Mouse (Mus musculus): ENCODE measurements around the gene Prune1.
A peak's percentile ranks its signal among the peaks of the same experiment; 100 is the strongest.

The Prune1 gene

GRCm38 (mm10) chr3:95276428-95276934 lies 5.4 kb downstream of the Prune1 start:
- DNase-seq = no peak

DNA sequence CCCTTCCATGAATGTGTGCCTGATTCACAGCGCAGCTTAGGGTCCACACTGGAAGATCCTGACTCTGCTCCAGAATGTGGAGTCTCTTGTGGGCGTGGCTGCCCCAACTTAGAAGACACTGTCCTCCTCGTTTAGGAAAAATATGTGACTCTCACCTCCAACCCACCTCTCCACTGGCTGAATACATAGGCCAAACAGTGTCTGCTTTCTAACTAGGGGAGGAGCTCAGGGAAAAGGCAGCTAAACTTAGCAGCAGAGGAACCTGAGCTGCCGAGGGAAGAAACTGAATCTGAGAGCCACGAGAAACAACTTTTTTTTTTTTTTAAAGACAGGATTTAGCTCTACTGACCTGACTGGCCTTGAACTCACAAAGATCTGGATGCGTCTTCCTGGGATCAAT lies 6.7 kb downstream of the Prune1 start:
- no peak for DNase-seq

- no peak for DNase-seq
Observed at GRCm38 (mm10) chr3:95274453-95274852, 7.4 kb downstream of the Prune1 start.

- DNase-seq = peak; percentile 90 to 92
Observed at GRCm38 (mm10) chr3:95273471-95273870, 8.4 kb downstream of the Prune1 start.

DNA sequence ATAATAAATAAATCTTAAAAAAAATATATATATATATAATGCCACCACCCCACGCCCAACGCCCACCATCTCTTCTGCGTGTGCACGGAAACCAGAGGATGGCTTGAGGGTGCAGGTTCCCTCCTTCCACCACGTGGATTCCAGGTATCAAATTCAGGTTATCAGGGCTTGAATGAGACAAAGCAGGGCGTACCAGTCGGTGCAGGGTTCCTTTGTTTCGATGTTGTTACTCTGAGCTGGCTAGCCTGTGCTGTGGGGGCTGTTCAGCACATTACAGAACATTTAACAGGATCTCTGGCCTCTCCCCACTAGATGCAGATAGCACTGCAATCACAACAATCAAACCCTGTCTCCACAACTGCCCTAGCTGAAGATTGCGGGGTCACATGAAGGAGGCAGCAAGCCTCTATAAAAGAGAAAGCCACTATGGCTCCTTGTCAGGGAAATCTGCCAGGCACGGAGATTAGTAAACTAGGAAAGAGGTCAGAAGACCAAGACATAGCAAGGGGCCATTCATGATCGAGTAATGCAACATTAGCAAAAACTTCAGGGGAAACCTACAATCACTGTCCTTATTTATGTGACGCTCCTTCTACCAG lies 11.0 kb downstream of the Prune1 start:
- no peak for DNase-seq

DNA sequence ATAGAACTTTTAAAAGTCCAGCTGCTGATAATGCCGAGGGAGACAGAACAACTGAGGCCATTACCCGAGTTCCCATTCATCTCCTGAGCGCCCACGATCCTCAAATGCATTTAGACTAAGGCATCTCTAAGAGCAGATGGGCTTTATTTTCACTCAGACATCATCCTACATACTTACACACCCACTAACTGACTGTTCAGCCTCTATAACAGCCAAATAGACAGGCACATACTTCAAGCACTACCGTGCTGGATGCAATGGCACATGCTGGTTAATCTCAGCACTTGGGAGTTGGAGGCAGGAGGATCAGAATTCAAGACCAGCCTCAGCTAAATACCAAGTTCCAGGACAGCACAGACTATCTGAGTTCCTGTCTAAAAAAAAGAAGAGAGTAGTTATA lies 12.1 kb downstream of the Prune1 start:
- DNase-seq = no peak

- no peak for DNase-seq
Observed at GRCm38 (mm10) chr3:95267855-95268254, 14.0 kb downstream of the Prune1 start.

DNA sequence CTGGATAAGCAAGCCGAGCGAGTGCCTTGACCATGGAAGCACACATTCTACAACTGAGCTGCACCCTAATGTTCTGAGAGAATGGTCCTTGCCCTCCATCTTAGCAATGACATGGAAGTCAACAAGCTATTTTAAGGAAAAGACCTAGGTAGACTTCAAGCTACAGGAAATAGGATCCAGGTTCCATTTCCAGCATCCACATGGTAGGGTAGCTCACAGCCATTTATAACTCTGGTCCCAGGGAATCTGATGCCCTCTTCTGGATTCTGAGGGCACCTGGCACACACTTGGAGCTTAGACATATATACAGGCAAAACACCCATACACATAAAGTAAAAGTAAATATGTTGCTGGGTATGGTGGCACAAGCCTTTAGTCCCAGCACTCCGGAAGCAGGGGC lies 15.8 kb downstream of the Prune1 start:
- DNase-seq = no peak

DNA sequence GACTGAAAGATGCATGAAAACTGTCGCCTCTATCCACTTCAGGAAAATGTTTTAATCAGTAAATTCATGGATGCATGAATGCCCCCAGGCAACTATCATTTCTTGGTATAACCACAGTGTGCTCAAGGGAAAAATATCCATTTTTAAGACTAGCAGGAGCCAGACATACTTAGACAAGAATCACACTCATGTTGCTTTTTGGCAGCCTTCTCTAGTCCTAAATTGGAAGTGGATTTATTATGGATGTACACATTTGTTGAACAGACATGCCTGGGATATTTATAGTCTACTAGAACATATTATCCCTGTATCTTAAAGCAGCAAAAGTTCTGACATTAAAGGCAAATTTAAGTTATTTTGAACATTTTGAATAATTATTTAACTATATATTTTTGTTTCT lies 17.2 kb downstream of the Prune1 start:
- no peak for DNase-seq

GRCm38 (mm10) chr3:95263089-95263739 lies 18.7 kb downstream of the Prune1 start:
- peak; percentile 70 to 76 for DNase-seq

DNA sequence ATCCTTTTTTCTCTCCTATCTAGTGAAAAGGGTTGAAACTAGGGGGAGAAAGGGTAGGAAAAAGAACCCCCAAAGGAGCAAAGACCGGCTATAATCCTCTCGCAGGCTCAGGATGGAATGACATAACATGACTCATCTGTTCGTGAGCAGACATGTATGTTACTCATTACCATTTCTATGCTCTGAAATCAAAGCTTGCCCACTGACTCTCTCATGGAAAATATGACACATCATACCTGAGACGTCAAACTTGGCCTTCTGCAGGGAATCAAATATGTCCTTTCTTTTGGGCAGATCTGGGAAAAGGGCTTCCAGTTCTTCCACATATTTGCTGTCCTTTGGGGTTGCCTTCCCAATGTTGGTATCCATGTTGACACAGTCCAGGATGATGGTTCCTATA lies 19.9 kb downstream of the Prune1 start:
- DNase-seq = no peak

- DNase-seq = no peak
Observed at GRCm38 (mm10) chr3:95256931-95257330, 24.9 kb downstream of the Prune1 start.

- no peak for DNase-seq
Observed at GRCm38 (mm10) chr3:95250783-95251424, 31.0 kb downstream of the Prune1 start, which contains the start of gene Bnipl. Gene Bnipl (minus strand): TSS chr3:95251193.

DNA sequence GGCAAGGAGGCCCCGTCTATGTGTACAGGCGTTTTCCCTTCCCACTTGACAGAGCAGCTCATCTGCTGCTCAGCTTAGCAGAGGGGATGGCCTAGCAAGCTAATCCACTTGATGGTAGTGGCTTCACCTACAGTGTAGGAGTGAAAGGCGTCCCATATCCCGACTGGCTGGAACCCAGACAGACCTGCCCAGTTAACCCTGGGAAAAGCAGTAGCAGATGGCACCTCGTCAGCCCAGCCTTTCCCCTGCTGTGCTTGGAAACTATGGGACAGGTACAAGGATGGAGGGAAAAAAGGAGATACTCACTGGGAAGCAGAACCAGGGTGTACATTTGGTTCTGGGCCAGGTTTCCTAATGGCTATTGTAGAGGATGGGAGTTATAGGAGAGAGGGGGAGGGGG lies 31.5 kb downstream of the Prune1 start:
- DNase-seq = peak; percentile 70 to 82

- no peak for DNase-seq
Observed at GRCm38 (mm10) chr3:95247660-95248336, 34.1 kb downstream of the Prune1 start.

DNA sequence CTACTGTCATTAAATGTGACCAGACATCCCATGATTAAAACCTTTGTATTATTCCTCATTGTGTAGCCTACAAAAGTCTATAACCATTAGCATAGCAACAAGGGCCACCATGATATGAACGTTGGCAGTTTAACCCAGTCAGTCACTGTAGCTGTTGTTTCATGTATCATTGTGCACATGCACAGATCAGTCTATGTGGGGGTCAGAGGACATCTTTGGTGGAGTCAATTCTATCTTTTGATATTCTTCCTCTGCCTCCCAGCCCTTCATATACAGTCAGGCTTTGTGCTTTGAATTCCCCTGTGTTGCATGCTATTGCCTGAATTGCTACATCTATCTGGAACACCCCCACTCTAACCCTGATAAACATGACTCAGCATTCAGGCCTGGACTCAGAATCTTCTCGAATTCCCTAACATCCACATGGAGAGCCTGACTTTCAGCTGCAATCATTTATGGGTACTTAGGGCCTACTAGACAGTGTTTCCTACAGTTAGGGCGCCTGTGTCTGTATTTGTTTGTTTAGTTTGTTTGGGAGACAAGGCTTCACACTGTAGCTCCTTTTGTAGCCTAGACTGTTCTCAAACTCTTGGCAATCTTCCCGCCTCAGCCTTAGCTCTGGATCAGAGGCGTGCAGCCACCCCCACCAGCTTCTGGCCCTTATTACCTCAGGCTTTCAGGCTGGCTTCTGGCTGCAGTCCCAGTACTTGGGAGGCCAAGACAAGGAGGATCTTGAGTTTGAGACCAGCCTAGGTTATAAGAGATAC lies 35.2 kb downstream of the Prune1 start:
- peak; percentile 71 for DNase-seq

DNA sequence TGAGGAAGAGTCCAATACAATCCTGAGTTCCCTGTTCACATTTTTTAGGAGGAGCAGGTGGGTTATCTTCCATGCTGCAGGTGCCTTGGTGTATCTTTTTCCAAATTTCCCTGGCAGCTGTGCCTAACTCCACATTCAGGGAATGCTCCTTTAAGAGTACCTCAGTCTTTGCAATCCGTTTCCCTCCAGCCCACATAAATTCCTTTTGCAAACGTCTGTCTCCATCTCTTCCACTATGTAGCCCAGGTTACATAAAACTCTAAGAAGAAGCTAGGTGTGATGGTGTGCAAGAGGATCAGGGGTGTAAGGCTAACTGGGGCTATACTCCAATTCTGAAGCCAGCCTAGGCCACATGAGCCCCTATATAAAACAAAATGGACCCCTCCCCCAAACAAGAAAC lies 38.8 kb downstream of the Prune1 start:
- no peak for DNase-seq

DNA sequence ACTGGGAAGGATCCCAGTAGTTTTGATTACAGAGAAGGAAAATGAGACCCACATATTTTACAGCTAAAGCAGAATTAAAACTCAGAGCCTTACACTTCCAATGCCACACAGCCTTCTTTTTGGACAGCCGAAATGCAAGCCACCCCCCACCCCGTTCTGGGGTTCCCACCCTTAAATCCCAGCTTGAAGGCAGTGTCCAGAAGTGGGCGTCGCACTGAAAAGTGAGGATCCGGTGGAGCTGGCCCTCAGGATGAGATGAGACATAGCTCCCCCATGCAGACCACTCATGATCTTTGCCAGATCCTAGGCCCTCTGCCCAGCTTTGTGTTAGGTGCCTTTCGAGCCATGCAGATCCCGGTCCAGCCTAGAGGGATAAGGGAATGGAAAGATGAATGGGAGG lies 40.4 kb downstream of the Prune1 start, which contains the start of gene Gm128:
Gm128 (minus strand) TSS at position 101 of the 400 bp plus-strand sequence.
- no peak for DNase-seq

- no peak for DNase-seq
Observed at GRCm38 (mm10) chr3:95240900-95241299, 41.0 kb downstream of the Prune1 start.

GRCm38 (mm10) chr3:95239971-95240370 lies 41.9 kb downstream of the Prune1 start:
- DNase-seq = no peak

GRCm38 (mm10) chr3:95239022-95239421 lies 42.9 kb downstream of the Prune1 start:
- no peak for DNase-seq

- DNase-seq = no peak
Observed at GRCm38 (mm10) chr3:95237541-95238099, 44.3 kb downstream of the Prune1 start.
